Mouse (Mus musculus) E14TG2a.4 (cell line): Measurements from ENCODE around the gene Lrrc26.

ENCODE experiments used
- H3K27me3 ChIP-seq: 2 replicates; pipeline ENCODE4 v1.6.1; 2014; ENCODE audit warnings: low read length, control low read depth; ENCODE audit not compliant: insufficient read depth
- H3K36me3 ChIP-seq: 2 replicates; pipeline ENCODE4 v1.6.1; 2014; ENCODE audit warnings: low read length, control low read depth; ENCODE audit not compliant: insufficient read depth
- H3K4me1 ChIP-seq: replicated peaks from 2 replicates; pipeline ENCODE4 v1.6.1; 2014; ENCODE audit warnings: low read depth, low read length, control low read depth
- H3K4me3 ChIP-seq: replicated peaks from 2 replicates; pipeline ENCODE4 v1.5.1; 2014; ENCODE audit warnings: mild to moderate bottlenecking, low read length
- H3K9me3 ChIP-seq: 2 replicates; pipeline ENCODE4 v1.6.1; 2014; ENCODE audit warnings: low read length, control low read depth
- CTCF ChIP-seq: conservative IDR thresholded peaks from 2 replicates; pipeline ENCODE4 v1.5.1; 2014; ENCODE audit warnings: low read length
- NANOG ChIP-seq: IDR thresholded peaks from 2 replicates; pipeline ENCODE4 v1.6.1; 2014; ENCODE audit warnings: borderline replicate concordance, low read length, mixed read lengths
- POU5F1 ChIP-seq: IDR thresholded peaks from 2 replicates; pipeline ENCODE4 v1.6.1; 2014; ENCODE audit warnings: low read length, borderline replicate concordance

The Lrrc26 gene

GRCm38 (mm10) chr2:25288734-25289345 lies 875 bp upstream of the Lrrc26 start:
- H3K4me3 ChIP-seq: no peak overlapping the region
- no peaks in the 10 kb centered on the region for H3K9me3 ChIP-seq
- H3K27me3 ChIP-seq: peaks cover 66% of the 10 kb centered on the region
- peaks cover 71% of the 10 kb centered on the region for H3K4me1 ChIP-seq
- TF ChIP-seq CTCF: no peak
- TF ChIP-seq POU5F1: no peak
- TF ChIP-seq NANOG: no peak
- H3K36me3 ChIP-seq: peaks cover 27% of the 10 kb centered on the region

- Histone ChIP-seq H3K9me3 (no peaks in the 10 kb centered on the region), H3K4me3 (peak overlapping the region; percentile 78), H3K36me3 (peaks cover 27% of the 10 kb centered on the region), H3K4me1 (peaks cover 82% of the 10 kb centered on the region), H3K27me3 (peaks cover 74% of the 10 kb centered on the region)
- no peak for TF ChIP-seq NANOG
- TF ChIP-seq POU5F1: no peak
- no peak for TF ChIP-seq CTCF
Observed at GRCm38 (mm10) chr2:25290101-25290815, 543 bp downstream of the Lrrc26 start.

GRCm38 (mm10) chr2:25290816-25291130 lies 1.1 kb downstream of the Lrrc26 start:
- Histone ChIP-seq H3K36me3 (peaks cover 27% of the 10 kb centered on the region), H3K27me3 (peaks cover 79% of the 10 kb centered on the region), H3K4me3 (peak overlapping the region; percentile 78), H3K4me1 (peaks cover 82% of the 10 kb centered on the region), H3K9me3 (no peaks in the 10 kb centered on the region)
- TF ChIP-seq NANOG (no peak), POU5F1 (no peak), CTCF (no peak)

- TF ChIP-seq CTCF (no peak), NANOG (no peak), POU5F1 (no peak)
- H3K4me3 ChIP-seq: peak overlapping the region; percentile 78
- H3K27me3 ChIP-seq: peaks cover 83% of the 10 kb centered on the region
- H3K4me1 ChIP-seq: peaks cover 82% of the 10 kb centered on the region
- H3K9me3 ChIP-seq: no peaks in the 10 kb centered on the region
- H3K36me3 ChIP-seq: peaks cover 30% of the 10 kb centered on the region
Observed at GRCm38 (mm10) chr2:25291184-25292053, 1.7 kb downstream of the Lrrc26 start.

- peaks cover 81% of the 10 kb centered on the region for H3K27me3 ChIP-seq
- peaks cover 82% of the 10 kb centered on the region for H3K4me1 ChIP-seq
- peaks cover 36% of the 10 kb centered on the region for H3K36me3 ChIP-seq
- TF ChIP-seq POU5F1: no peak
- TF ChIP-seq CTCF: no peak
- TF ChIP-seq NANOG: no peak
- H3K9me3 ChIP-seq: no peaks in the 10 kb centered on the region
- peak overlapping the region; percentile 78 for H3K4me3 ChIP-seq
Observed at GRCm38 (mm10) chr2:25292054-25292544, 2.4 kb downstream of the Lrrc26 start.

- Histone ChIP-seq H3K4me1 (peaks cover 80% of the 10 kb centered on the region), H3K4me3 (peak overlapping the region; percentile 78), H3K27me3 (peaks cover 78% of the 10 kb centered on the region), H3K9me3 (no peaks in the 10 kb centered on the region), H3K36me3 (peaks cover 44% of the 10 kb centered on the region)
- TF ChIP-seq NANOG (no peak), CTCF (peak; percentile 86), POU5F1 (no peak)
Observed at GRCm38 (mm10) chr2:25292856-25293255, 3.1 kb downstream of the Lrrc26 start.

- TF ChIP-seq CTCF (no peak), NANOG (no peak), POU5F1 (no peak)
- Histone ChIP-seq H3K27me3 (peaks cover 70% of the 10 kb centered on the region), H3K9me3 (no peaks in the 10 kb centered on the region), H3K4me3 (no peak overlapping the region), H3K36me3 (peaks cover 52% of the 10 kb centered on the region), H3K4me1 (peaks cover 80% of the 10 kb centered on the region)
Observed at GRCm38 (mm10) chr2:25293706-25294105, 4.0 kb downstream of the Lrrc26 start.

GRCm38 (mm10) chr2:25297093-25297492 lies 7.4 kb downstream of the Lrrc26 start:
- H3K36me3 ChIP-seq: peaks cover 62% of the 10 kb centered on the region
- peaks cover 36% of the 10 kb centered on the region for H3K27me3 ChIP-seq
- H3K4me1 ChIP-seq: peaks cover 48% of the 10 kb centered on the region
- TF ChIP-seq POU5F1 (no peak), NANOG (no peak), CTCF (no peak)
- no peak overlapping the region for H3K4me3 ChIP-seq
- no peaks in the 10 kb centered on the region for H3K9me3 ChIP-seq
